Mouse (Mus musculus): ENCODE measurements around the gene Zbtb8b. TPM values are rescaled to one million over a fixed set of nuclear protein-coding genes. Genes with fewer than 3 reads are reported as not detected.

The Zbtb8b gene
- polyA plus RNA-seq, 1 experiment = not detected

GRCm38 (mm10) chr4:129379805-129380204 lies 60.8 kb downstream of the Zbtb8b start:
- H3K4me3 ChIP-seq (ENCODE audit: insufficient read depth, low read length) = no peak overlapping the region
- no peak overlapping the region for H3K27ac ChIP-seq (ENCODE audit: insufficient read depth, low read depth, low read length)
- TF ChIP-seq POLR2A (IDR thresholded peaks at IDR 0.05; ENCODE audit: borderline replicate concordance, low read depth, low read length) (no peak), CTCF (IDR thresholded peaks at IDR 0.05; ENCODE audit: low read depth, low read length) (no peak)
- H3K4me1 ChIP-seq (ENCODE audit: control insufficient read depth, insufficient read depth, low read length) = no peaks in the 10 kb centered on the region

- Histone ChIP-seq H3K4me3 (ENCODE audit: insufficient read depth, low read length) (peak within 1 kb of the TSS; percentile 67), H3K4me1 (ENCODE audit: control insufficient read depth, insufficient read depth, low read length) (peaks cover 8% of the 10 kb centered on the region), H3K27ac (ENCODE audit: insufficient read depth, low read depth, low read length) (no peak within 1 kb of the TSS; the same call in 1 of the 2 replicates)
- no peak for TF ChIP-seq POLR2A (IDR thresholded peaks at IDR 0.05; ENCODE audit: borderline replicate concordance, low read depth, low read length)
- no peak for TF ChIP-seq CTCF (IDR thresholded peaks at IDR 0.05; ENCODE audit: low read depth, low read length)
These were observed 62.9 kb downstream of the Zbtb8b start, which contains the start of gene Zbtb8a for GRCm38 (mm10) chr4:129377601-129378390. TSS of gene Zbtb8a (minus strand) at chr4:129378116.

GRCm38 (mm10) chr4:129376961-129377545 lies 63.6 kb downstream of the Zbtb8b start:
- Histone ChIP-seq H3K4me1 (ENCODE audit: control insufficient read depth, insufficient read depth, low read length) (peaks cover 8% of the 10 kb centered on the region), H3K4me3 (ENCODE audit: insufficient read depth, low read length) (peak overlapping the region; percentile 67), H3K27ac (ENCODE audit: insufficient read depth, low read depth, low read length) (no peak overlapping the region)
- TF ChIP-seq CTCF (IDR thresholded peaks at IDR 0.05; ENCODE audit: low read depth, low read length) (no peak), POLR2A (IDR thresholded peaks at IDR 0.05; ENCODE audit: borderline replicate concordance, low read depth, low read length) (no peak)

- peaks cover 8% of the 10 kb centered on the region for H3K4me1 ChIP-seq (ENCODE audit: control insufficient read depth, insufficient read depth, low read length)
- TF ChIP-seq POLR2A (IDR thresholded peaks at IDR 0.05; ENCODE audit: borderline replicate concordance, low read depth, low read length) = no peak
- no peak for TF ChIP-seq CTCF (IDR thresholded peaks at IDR 0.05; ENCODE audit: low read depth, low read length)
- H3K4me3 ChIP-seq (ENCODE audit: insufficient read depth, low read length) = no peak overlapping the region
- H3K27ac ChIP-seq (ENCODE audit: insufficient read depth, low read depth, low read length) = no peak overlapping the region
These were observed 64.8 kb downstream of the Zbtb8b start for GRCm38 (mm10) chr4:129375821-129376220.

Other genes with a start within 250 kb of the Zbtb8b start
- gene C77080, start 179.4 kb downstream of the Zbtb8b start, polyA plus RNA-seq (2012; ENCODE audit: insufficient read depth, insufficient read length, missing spikeins) = 5.0 and 6.3 TPM in 2 replicates
- not detected in 2 replicates for gene Sync, start 153.2 kb downstream of the Zbtb8b start, polyA plus RNA-seq (2012; ENCODE audit: insufficient read depth, insufficient read length, missing spikeins)
- 137 and 148 TPM in 2 replicates for gene Rbbp4, start 105.5 kb downstream of the Zbtb8b start, polyA plus RNA-seq (2012; ENCODE audit: insufficient read depth, insufficient read length, missing spikeins)
- 70.2 and 76.9 TPM in 2 replicates for gene Zbtb8os, start 105.2 kb downstream of the Zbtb8b start, polyA plus RNA-seq (2012; ENCODE audit: insufficient read depth, insufficient read length, missing spikeins)
- 3.6 and 4.4 TPM in 2 replicates for gene Zbtb8a, start 62.7 kb downstream of the Zbtb8b start, polyA plus RNA-seq (2012; ENCODE audit: insufficient read depth, insufficient read length, missing spikeins)
- gene Bsdc1, start 20.7 kb upstream of the Zbtb8b start, polyA plus RNA-seq (2012; ENCODE audit: insufficient read depth, insufficient read length, missing spikeins) = 37.3 and 42.3 TPM in 2 replicates
- gene Tssk3, start 50.2 kb upstream of the Zbtb8b start, polyA plus RNA-seq (2012; ENCODE audit: insufficient read depth, insufficient read length, missing spikeins) = not detected in 2 replicates
- gene Fam229a, start 50.3 kb upstream of the Zbtb8b start, polyA plus RNA-seq (2012; ENCODE audit: insufficient read depth, insufficient read length, missing spikeins) = not detected in 2 replicates
- 157 and 166 TPM in 2 replicates for gene Marcksl1, start 72.7 kb upstream of the Zbtb8b start, polyA plus RNA-seq (2012; ENCODE audit: insufficient read depth, insufficient read length, missing spikeins)
- gene Hdac1, start 101.9 kb upstream of the Zbtb8b start, polyA plus RNA-seq (2012; ENCODE audit: insufficient read depth, insufficient read length, missing spikeins) = 75.2 and 83.9 TPM in 2 replicates
- 0.68 TPM in 1 of 2 replicates, not detected in the other for gene Lck, start 132.8 kb upstream of the Zbtb8b start, polyA plus RNA-seq (2012; ENCODE audit: insufficient read depth, insufficient read length, missing spikeins)
- gene Fam167b, start 137.7 kb upstream of the Zbtb8b start, polyA plus RNA-seq (2012; ENCODE audit: insufficient read depth, insufficient read length, missing spikeins) = 1.2 and 2.6 TPM in 2 replicates
- gene Eif3i, start 159.8 kb upstream of the Zbtb8b start, polyA plus RNA-seq (2012; ENCODE audit: insufficient read depth, insufficient read length, missing spikeins) = 105 and 119 TPM in 2 replicates
- 137 and 140 TPM in 2 replicates for gene Tmem234, start 159.8 kb upstream of the Zbtb8b start, polyA plus RNA-seq (2012; ENCODE audit: insufficient read depth, insufficient read length, missing spikeins)
- gene Dcdc2b, start 173.4 kb upstream of the Zbtb8b start, polyA plus RNA-seq (2012; ENCODE audit: insufficient read depth, insufficient read length, missing spikeins) = 1.8 and 2.3 TPM in 2 replicates
- gene Iqcc, start 178.2 kb upstream of the Zbtb8b start, polyA plus RNA-seq (2012; ENCODE audit: insufficient read depth, insufficient read length, missing spikeins) = 13.6 and 14.0 TPM in 2 replicates
- gene Ccdc28b, start 183.1 kb upstream of the Zbtb8b start, polyA plus RNA-seq (2012; ENCODE audit: insufficient read depth, insufficient read length, missing spikeins) = 39.0 and 42.3 TPM in 2 replicates
- 39.8 and 45.7 TPM in 2 replicates for gene Txlna, start 200.2 kb upstream of the Zbtb8b start, polyA plus RNA-seq (2012; ENCODE audit: insufficient read depth, insufficient read length, missing spikeins)
- 35.1 and 42.0 TPM in 2 replicates for gene Kpna6, start 231.9 kb upstream of the Zbtb8b start, polyA plus RNA-seq (2012; ENCODE audit: insufficient read depth, insufficient read length, missing spikeins)

Measured in bone marrow macrophage, adult 2 months (primary cell).